Mouse (Mus musculus) liver, embryonic 12.5 days (tissue): ENCODE results near the gene Hnrnpa3. TPM values are rescaled to one million over a fixed set of nuclear protein-coding genes. Genes with fewer than 3 reads are reported as not detected.

Source experiments
- ATAC-seq: fragments of 200-750 bp; cut with Nextera tagmentation; 2 replicates; pipeline ENCODE4 v1.8.0; 2017; ENCODE audit warnings: moderate number of reproducible peaks, mild to moderate bottlenecking, moderate library complexity
- H3K27ac ChIP-seq: fragments of 300-500 bp; sonication (generic); 2 replicates; pipeline ENCODE4 v1.5.1; 2016; ENCODE audit warnings: mild to moderate bottlenecking
- H3K27me3 ChIP-seq: fragments of 300-500 bp; sonication (generic); replicated peaks from 2 replicates; pipeline ENCODE4 v1.6.1; 2016; ENCODE audit warnings: mild to moderate bottlenecking, moderate library complexity
- H3K36me3 ChIP-seq: fragments of 300-500 bp; sonication (generic); 2 replicates; pipeline ENCODE4 v1.6.1; 2016; ENCODE audit warnings: mild to moderate bottlenecking, moderate library complexity
- H3K4me1 ChIP-seq: fragments of 300-500 bp; sonication (generic); 2 replicates; pipeline ENCODE4 v1.6.1; 2016
- H3K4me2 ChIP-seq: fragments of 300-500 bp; sonication (generic); 2 replicates; pipeline ENCODE4 v1.6.1; 2016; ENCODE audit warnings: mild to moderate bottlenecking, moderate library complexity
- H3K4me3 ChIP-seq: fragments of 300-500 bp; sonication (generic); 2 replicates; pipeline ENCODE4 v1.5.1; 2016; ENCODE audit warnings: mild to moderate bottlenecking, moderate library complexity
- H3K9ac ChIP-seq: fragments of 300-500 bp; sonication (generic); 2 replicates; pipeline ENCODE4 v1.6.1; 2016; ENCODE audit warnings: mild to moderate bottlenecking, moderate library complexity
- H3K9me3 ChIP-seq: fragments of 300-500 bp; sonication (generic); replicated peaks from 2 replicates; pipeline ENCODE4 v1.6.1; 2016; ENCODE audit warnings: mild to moderate bottlenecking, moderate library complexity
- WGBS: fragments of 180-500 bp; shearing (Covaris S2); methylation state at CpG from one replicate; pipeline ENCODE4 v1.1.7; 2016; ENCODE audit not compliant: insufficient replicate concordance; 5-methylcytosine and 5-hydroxymethylcytosine counted together
- polyA plus RNA-seq: library from polyadenylated mRNA; unstranded; fragments of >200 nt; fragmentation: Nextera tagmentation; extraction: Ambion mirVana; gene quantifications from 2 replicates; pipeline ENCODE4 v1.2.1, GENCODE M21; 2016

The Hnrnpa3 gene
- polyA plus RNA-seq, 1 experiment from 2014 or later = 204 TPM

- H3K9me3 ChIP-seq = no peaks in the 10 kb centered on the region
- H3K36me3 ChIP-seq = peaks cover 50% of the 10 kb centered on the region
- peak overlapping the region; percentile 98 for H3K27ac ChIP-seq
- 2% methylated on average over 15 of the region's 15 CpGs for WGBS
- no peaks in the 10 kb centered on the region for H3K27me3 ChIP-seq
- H3K4me1 ChIP-seq = peaks cover 33% of the 10 kb centered on the region
- ATAC-seq = no peak
- H3K4me2 ChIP-seq = peak overlapping the region; percentile 74
- H3K9ac ChIP-seq = peak overlapping the region; percentile 99
- H3K4me3 ChIP-seq = peak overlapping the region; percentile 93
Measured at GRCm38 (mm10) chr2:75660255-75660948, 1.3 kb downstream of the Hnrnpa3 start.

- Histone ChIP-seq H3K4me3 (peak overlapping the region; percentile 93), H3K4me1 (peaks cover 27% of the 10 kb centered on the region), H3K27ac (peak overlapping the region; percentile 98), H3K36me3 (peaks cover 51% of the 10 kb centered on the region), H3K9ac (peak overlapping the region; percentile 99), H3K9me3 (no peaks in the 10 kb centered on the region), H3K27me3 (no peaks in the 10 kb centered on the region), H3K4me2 (peak overlapping the region; percentile 74)
- ATAC-seq = no peak
- WGBS = 44% methylated on average over 2 of the region's 2 CpGs
Measured at GRCm38 (mm10) chr2:75661106-75661505, 2.0 kb downstream of the Hnrnpa3 start.

GRCm38 (mm10) chr2:75669491-75670445 is 10.7 kb downstream of the Hnrnpa3 start:
- H3K4me1 ChIP-seq = peaks cover 10% of the 10 kb centered on the region; the same call in 1 of the 2 replicates
- no peak overlapping the region for H3K4me3 ChIP-seq
- H3K9me3 ChIP-seq = no peaks in the 10 kb centered on the region
- no peak overlapping the region for H3K9ac ChIP-seq
- ATAC-seq = peak; percentile 31
- H3K4me2 ChIP-seq = no peak overlapping the region
- 35% methylated on average over 14 of the region's 14 CpGs for WGBS
- peak overlapping the region; percentile 37; the same call in 1 of the 2 replicates for H3K27ac ChIP-seq
- no peaks in the 10 kb centered on the region for H3K27me3 ChIP-seq
- H3K36me3 ChIP-seq = peaks cover 32% of the 10 kb centered on the region

- Histone ChIP-seq H3K9ac (no peak overlapping the region), H3K36me3 (peaks cover 33% of the 10 kb centered on the region), H3K4me2 (no peak overlapping the region), H3K9me3 (no peaks in the 10 kb centered on the region), H3K27me3 (no peaks in the 10 kb centered on the region), H3K4me1 (peaks cover 10% of the 10 kb centered on the region; the same call in 1 of the 2 replicates), H3K27ac (0 out of 2 replicates have a peak overlapping the region, but pooled peaks have one; percentile 27), H3K4me3 (no peak overlapping the region)
- ATAC-seq = no peak
- WGBS = 69% methylated on average over 6 of the region's 6 CpGs
Measured at GRCm38 (mm10) chr2:75670446-75671336, 11.6 kb downstream of the Hnrnpa3 start.

- peaks cover 10% of the 10 kb centered on the region; the same call in 1 of the 2 replicates for H3K4me1 ChIP-seq
- H3K27me3 ChIP-seq = no peaks in the 10 kb centered on the region
- no peak overlapping the region for H3K27ac ChIP-seq
- WGBS = 81% methylated on average over 2 of the region's 2 CpGs
- no peak overlapping the region for H3K4me2 ChIP-seq
- ATAC-seq = no peak
- H3K9ac ChIP-seq = no peak overlapping the region
- H3K36me3 ChIP-seq = peaks cover 36% of the 10 kb centered on the region
- H3K4me3 ChIP-seq = no peak overlapping the region
- no peaks in the 10 kb centered on the region for H3K9me3 ChIP-seq
Measured at GRCm38 (mm10) chr2:75671337-75671660, 12.2 kb downstream of the Hnrnpa3 start.

GRCm38 (mm10) chr2:75672561-75672960 is 13.5 kb downstream of the Hnrnpa3 start:
- no peak for ATAC-seq
- Histone ChIP-seq H3K36me3 (peaks cover 44% of the 10 kb centered on the region), H3K4me2 (no peak overlapping the region), H3K9me3 (no peaks in the 10 kb centered on the region), H3K27me3 (no peaks in the 10 kb centered on the region), H3K4me3 (no peak overlapping the region), H3K4me1 (peaks cover 10% of the 10 kb centered on the region; the same call in 1 of the 2 replicates), H3K27ac (no peak overlapping the region), H3K9ac (no peak overlapping the region)
- WGBS = 60% methylated on average over 3 of the region's 3 CpGs

GRCm38 (mm10) chr2:75676567-75676966 is 17.5 kb downstream of the Hnrnpa3 start:
- Histone ChIP-seq H3K36me3 (peaks cover 76% of the 10 kb centered on the region), H3K9ac (no peak overlapping the region), H3K4me2 (no peak overlapping the region), H3K27me3 (no peaks in the 10 kb centered on the region), H3K27ac (no peak overlapping the region), H3K9me3 (no peaks in the 10 kb centered on the region), H3K4me3 (no peak overlapping the region), H3K4me1 (peaks cover 9% of the 10 kb centered on the region)
- 92% methylated on average over 14 of the region's 14 CpGs for WGBS
- no peak for ATAC-seq

- Histone ChIP-seq H3K27ac (no peak overlapping the region), H3K4me2 (no peak overlapping the region), H3K4me1 (peaks cover 38% of the 10 kb centered on the region), H3K4me3 (no peak overlapping the region), H3K9me3 (no peaks in the 10 kb centered on the region), H3K36me3 (peaks cover 76% of the 10 kb centered on the region), H3K9ac (no peak overlapping the region), H3K27me3 (no peaks in the 10 kb centered on the region)
- no peak for ATAC-seq
- 88% methylated on average over 8 of the region's 8 CpGs for WGBS
Measured at GRCm38 (mm10) chr2:75679947-75680346, 20.9 kb downstream of the Hnrnpa3 start.

GRCm38 (mm10) chr2:75681439-75681838 is 22.4 kb downstream of the Hnrnpa3 start:
- Histone ChIP-seq H3K9ac (no peak overlapping the region), H3K27me3 (no peaks in the 10 kb centered on the region), H3K9me3 (no peaks in the 10 kb centered on the region), H3K36me3 (peaks cover 69% of the 10 kb centered on the region), H3K27ac (no peak overlapping the region; the same call in 1 of the 2 replicates), H3K4me2 (no peak overlapping the region), H3K4me1 (peaks cover 53% of the 10 kb centered on the region), H3K4me3 (no peak overlapping the region)
- ATAC-seq = no peak
- WGBS = 67% methylated on average over 7 of the region's 7 CpGs

GRCm38 (mm10) chr2:75682978-75683709 is 24.1 kb downstream of the Hnrnpa3 start:
- Histone ChIP-seq H3K36me3 (peaks cover 56% of the 10 kb centered on the region), H3K4me2 (peak overlapping the region; percentile 34), H3K9me3 (no peaks in the 10 kb centered on the region), H3K27me3 (no peaks in the 10 kb centered on the region), H3K27ac (peak overlapping the region; percentile 76), H3K4me1 (peaks cover 70% of the 10 kb centered on the region), H3K9ac (0 out of 2 replicates have a peak overlapping the region, but pooled peaks have one; percentile 18), H3K4me3 (no peak overlapping the region)
- 40% methylated on average over 15 of the region's 15 CpGs for WGBS
- peak; percentile 30; the same call in 1 of the 2 replicates for ATAC-seq

GRCm38 (mm10) chr2:75684526-75684925 is 25.5 kb downstream of the Hnrnpa3 start:
- no peak for ATAC-seq
- Histone ChIP-seq H3K4me3 (no peak overlapping the region), H3K9me3 (no peaks in the 10 kb centered on the region), H3K4me2 (no peak overlapping the region), H3K36me3 (peaks cover 56% of the 10 kb centered on the region), H3K27me3 (no peaks in the 10 kb centered on the region), H3K27ac (no peak overlapping the region), H3K4me1 (peaks cover 84% of the 10 kb centered on the region), H3K9ac (no peak overlapping the region)
- WGBS = 92% methylated on average over 3 of the region's 3 CpGs
